Mouse (Mus musculus) mammary gland, adult 2 months (tissue): ENCODE measurements around the gene Lmcd1. TPM values are rescaled to one million over a fixed set of nuclear protein-coding genes. Genes with fewer than 3 reads are reported as not detected.

Experiments used
- polyA plus RNA-seq: library from polyadenylated mRNA; depleted of rRNA; stranded (reverse); fragments of >200 nt; gene quantifications from 2 replicates; pipeline ENCODE4 v1.2.3, GENCODE M21; 2012; ENCODE audit warnings: low replicate concordance; rRNA removed

Gene Lmcd1
- polyA plus RNA-seq: 4.9 and 16.5 TPM in 2 replicates

GRCm38 (mm10) chr6:112273501-112274205 is at the start of gene Lmcd1:
Lmcd1 (plus strand) TSS chr6:112273758.

Other genes with a start within 250 kb of the Lmcd1 start
- 2.0 and 3.5 TPM in 2 replicates for gene Ssu2, start 114.3 kb downstream of the Lmcd1 start, polyA plus RNA-seq
- gene Cav3, start 185.7 kb downstream of the Lmcd1 start, polyA plus RNA-seq: 32.3 TPM in 1 of 2 replicates, not detected in the other
- 53.5 and 67.9 TPM in 2 replicates for gene Oxtr, start 216.2 kb downstream of the Lmcd1 start, polyA plus RNA-seq